Mouse (Mus musculus) neural tube, embryonic 14.5 days (tissue): ENCODE measurements around the gene Ttc39b. TPM values are rescaled to one million over a fixed set of nuclear protein-coding genes. Genes with fewer than 3 reads are reported as not detected.

Experiments used
- ATAC-seq: fragments of 200-750 bp; cut with Nextera tagmentation; 2 replicates; pipeline ENCODE4 v1.8.0; 2017; ENCODE audit warnings: low read depth, mild to moderate bottlenecking, moderate TSS enrichment, moderate library complexity
- H3K27ac ChIP-seq: fragments of 300-500 bp; sonication (generic); 2 replicates; pipeline ENCODE4 v1.5.1; 2014; ENCODE audit warnings: low read depth, mild to moderate bottlenecking, control low read depth, low read length, moderate library complexity, mixed read lengths
- H3K27me3 ChIP-seq: fragments of 300-500 bp; sonication (generic); 2 replicates; pipeline ENCODE4 v1.6.1; 2014; ENCODE audit warnings: low read length; ENCODE audit not compliant: control insufficient read depth, insufficient read depth
- H3K36me3 ChIP-seq: fragments of 300-500 bp; sonication (generic); 2 replicates; pipeline ENCODE4 v1.6.1; 2014; ENCODE audit warnings: low read length, mixed read lengths; ENCODE audit not compliant: control insufficient read depth, insufficient read depth
- H3K4me1 ChIP-seq: fragments of 300-500 bp; sonication (generic); 2 replicates; pipeline ENCODE4 v1.6.1; 2014; ENCODE audit warnings: low read length; ENCODE audit not compliant: control insufficient read depth, insufficient read depth
- H3K4me2 ChIP-seq: fragments of 300-500 bp; sonication (generic); 2 replicates; pipeline ENCODE4 v1.6.1; 2014; ENCODE audit warnings: mild to moderate bottlenecking, low read depth, low read length, control low read depth
- H3K4me3 ChIP-seq: fragments of 300-500 bp; sonication (generic); 2 replicates; pipeline ENCODE4 v1.5.1; 2014; ENCODE audit warnings: low read depth, low read length, control low read depth, mixed read lengths
- H3K9ac ChIP-seq: fragments of 300-500 bp; sonication (generic); replicated peaks from 2 replicates; pipeline ENCODE4 v1.6.1; 2014; ENCODE audit warnings: low read depth, mild to moderate bottlenecking, control low read depth, low read length, mixed read lengths
- H3K9me3 ChIP-seq: fragments of 300-500 bp; sonication (generic); 2 replicates; pipeline ENCODE4 v1.6.1; 2016; ENCODE audit warnings: low read length; ENCODE audit not compliant: control insufficient read depth
- WGBS: fragments of 180-500 bp; shearing (Covaris S2); extraction: QIAGEN DNeasy Blood & Tissue Kit; methylation state at CpG from one replicate; pipeline ENCODE4 v1.1.7; 2014; 5-methylcytosine and 5-hydroxymethylcytosine counted together
- polyA plus RNA-seq: library from polyadenylated mRNA; unstranded; fragments of >200 nt; fragmentation: Nextera tagmentation; extraction: Ambion mirVana; gene quantifications from 2 replicates; pipeline ENCODE4 v1.2.1, GENCODE M21; 2014

Gene Ttc39b
- polyA plus RNA-seq, 1 experiment from 2014 or later, result 10.9 TPM

GRCm38 (mm10) chr4:83182178-83183068, 141.6 kb downstream of the Ttc39b start:
- Histone ChIP-seq H3K9ac (no peak overlapping the region), H3K27ac (no peak overlapping the region), H3K4me1 (no peaks in the 10 kb centered on the region), H3K4me2 (no peak overlapping the region), H3K9me3 (no peaks in the 10 kb centered on the region), H3K36me3 (no peaks in the 10 kb centered on the region), H3K27me3 (no peaks in the 10 kb centered on the region), H3K4me3 (no peak overlapping the region)
- WGBS, result 72% methylated on average over 8 of the region's 8 CpGs
- ATAC-seq, result peak; percentile 36; the same call in 1 of the 2 replicates

GRCm38 (mm10) chr4:83177471-83177870, 146.6 kb downstream of the Ttc39b start:
- H3K9me3 ChIP-seq, result no peaks in the 10 kb centered on the region
- WGBS, result 95% methylated on average over 2 of the region's 2 CpGs
- no peak overlapping the region for H3K27ac ChIP-seq
- ATAC-seq, result no peak
- H3K4me3 ChIP-seq, result no peak overlapping the region
- H3K27me3 ChIP-seq, result no peaks in the 10 kb centered on the region
- no peaks in the 10 kb centered on the region for H3K4me1 ChIP-seq
- H3K36me3 ChIP-seq, result no peaks in the 10 kb centered on the region
- H3K4me2 ChIP-seq, result no peak overlapping the region
- no peak overlapping the region for H3K9ac ChIP-seq

GRCm38 (mm10) chr4:83174946-83175345, 149.1 kb downstream of the Ttc39b start:
- 92% methylated on average over 8 of the region's 8 CpGs for WGBS
- Histone ChIP-seq H3K4me1 (no peaks in the 10 kb centered on the region), H3K27ac (no peak overlapping the region), H3K4me3 (no peak overlapping the region), H3K4me2 (no peak overlapping the region), H3K36me3 (no peaks in the 10 kb centered on the region), H3K9ac (no peak overlapping the region), H3K27me3 (no peaks in the 10 kb centered on the region), H3K9me3 (no peaks in the 10 kb centered on the region)
- no peak for ATAC-seq

- ATAC-seq, result no peak
- Histone ChIP-seq H3K27me3 (no peaks in the 10 kb centered on the region), H3K4me3 (no peak overlapping the region), H3K9ac (no peak overlapping the region), H3K27ac (no peak overlapping the region), H3K4me2 (no peak overlapping the region), H3K4me1 (no peaks in the 10 kb centered on the region), H3K36me3 (no peaks in the 10 kb centered on the region), H3K9me3 (no peaks in the 10 kb centered on the region)
- WGBS, result 56% methylated on average over 3 of the region's 3 CpGs
Measured at GRCm38 (mm10) chr4:83172278-83172677, 151.8 kb downstream of the Ttc39b start.

GRCm38 (mm10) chr4:83170741-83171140, 153.3 kb downstream of the Ttc39b start:
- Histone ChIP-seq H3K27ac (no peak overlapping the region), H3K4me2 (no peak overlapping the region), H3K4me1 (no peaks in the 10 kb centered on the region), H3K27me3 (no peaks in the 10 kb centered on the region), H3K4me3 (no peak overlapping the region), H3K9ac (no peak overlapping the region), H3K36me3 (no peaks in the 10 kb centered on the region), H3K9me3 (no peaks in the 10 kb centered on the region)
- ATAC-seq, result no peak
- WGBS, result 54% methylated on average over 9 of the region's 9 CpGs

Other genes with a start within 250 kb of the Ttc39b start
- gene Snapc3, start 93.5 kb upstream of the Ttc39b start, polyA plus RNA-seq, result 68.6 and 68.9 TPM in 2 replicates
- 320 and 337 TPM in 2 replicates for gene Psip1, start 162.2 kb upstream of the Ttc39b start, polyA plus RNA-seq
- gene Ccdc171, start 201.3 kb upstream of the Ttc39b start, polyA plus RNA-seq, result 3.6 and 4.5 TPM in 2 replicates